Mouse (Mus musculus): Measurements from ENCODE around the gene Mms19. TPM values are rescaled to one million over a fixed set of nuclear protein-coding genes. Genes with fewer than 3 reads are reported as not detected.

Gene Mms19
- total RNA-seq, 1 experiment, result 59.6 TPM

DNA sequence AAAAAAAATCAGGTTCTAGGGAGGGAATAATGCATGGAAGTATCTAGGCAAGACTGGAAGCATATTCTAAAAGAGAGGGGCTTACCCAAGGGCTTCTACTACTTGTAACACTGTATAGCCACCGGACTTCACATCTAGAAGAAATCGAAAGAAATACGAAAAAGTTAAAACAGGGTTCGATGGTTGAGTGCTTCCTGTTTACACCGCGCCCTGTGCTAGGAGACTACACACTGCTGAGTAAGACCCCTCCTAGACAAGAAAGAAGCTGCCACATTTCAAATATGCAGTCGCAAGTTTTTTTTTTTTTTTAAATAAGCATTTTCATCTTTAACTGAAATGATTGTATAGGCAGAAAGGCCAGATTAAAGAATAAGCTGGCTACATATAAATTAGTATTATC is 11.3 kb downstream of the Mms19 start:
- H3K4me3 ChIP-seq (ENCODE audit: insufficient read depth in 1 of 2, low read depth in 1 of 2, low read length in 2 of 2, poor library complexity in 1 of 2, severe bottlenecking in 1 of 2), result no peak overlapping the region
- H3K9me3 ChIP-seq (ENCODE audit: control insufficient read depth, insufficient read depth, low read depth, low read length), result no peaks in the 10 kb centered on the region
- H3K9ac ChIP-seq (ENCODE audit: insufficient read depth, low read depth, low read length, poor library complexity, severe bottlenecking), result no peak overlapping the region
- TF ChIP-seq HCFC1 (IDR thresholded peaks at IDR 0.05; ENCODE audit: borderline replicate concordance, insufficient read depth, low read length), result no peak
- no peak for TF ChIP-seq ZC3H11A (IDR thresholded peaks at IDR 0.05; ENCODE audit: borderline replicate concordance, low read depth, low read length)
- no peak for TF ChIP-seq ZNF384 (IDR thresholded peaks at IDR 0.05; ENCODE audit: low read depth, low read length)
- TF ChIP-seq MAFK (IDR thresholded peaks at IDR 0.05; ENCODE audit: insufficient read depth, low read depth, low read length), result no peak
- no peak for TF ChIP-seq CHD2 (IDR thresholded peaks at IDR 0.05; ENCODE audit: low read depth, low read length)
- no peak for DNase-seq (ENCODE audit: low read depth, low spot score)
- peaks cover 0 to 4% of the 10 kb centered on the region in 2 experiments; a peak in 1 of 4 replicates for H3K4me1 ChIP-seq (ENCODE audit: control insufficient read depth in 2 of 2, insufficient read depth in 2 of 2, low read length in 2 of 2, poor library complexity in 1 of 2)
- H3K27ac ChIP-seq (ENCODE audit: insufficient read depth, low read depth, low read length, poor library complexity, severe bottlenecking), result no peak overlapping the region
- peaks cover 25% of the 10 kb centered on the region for H3K36me3 ChIP-seq (ENCODE audit: control insufficient read depth, insufficient read depth, low read length, poor library complexity, severe bottlenecking)
- in situ Hi-C loops (cut with MboI; ENCODE audit: low sequenced_read_pairs in 2 of 2, unreplicated experiment in 2 of 2), result no loop called here

DNA sequence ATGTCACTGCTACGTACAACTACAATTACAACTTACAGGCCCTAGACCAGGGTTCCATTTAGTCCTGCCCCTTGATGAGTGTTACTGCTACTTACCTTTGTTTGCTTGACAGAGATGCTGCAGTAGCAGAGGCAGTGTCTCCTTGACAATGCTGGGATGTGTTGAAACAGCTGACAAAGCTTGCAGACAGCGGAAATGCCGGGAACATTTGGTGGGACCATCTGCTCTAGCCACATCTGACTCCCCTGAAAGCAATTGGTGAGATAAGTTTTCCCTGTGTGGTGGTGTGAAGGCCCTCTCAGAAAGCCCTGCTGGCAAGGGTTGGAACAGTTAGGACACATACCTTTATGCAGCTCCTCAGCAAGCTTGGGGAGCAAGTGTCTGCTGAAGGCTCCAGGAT is 27.4 kb downstream of the Mms19 start:
- H3K4me3 ChIP-seq (ENCODE audit: insufficient read depth in 1 of 2, low read depth in 1 of 2, low read length in 2 of 2, poor library complexity in 1 of 2, severe bottlenecking in 1 of 2), result no peak overlapping the region
- TF ChIP-seq MAFK (IDR thresholded peaks at IDR 0.05; ENCODE audit: insufficient read depth, low read depth, low read length) (no peak), ZNF384 (IDR thresholded peaks at IDR 0.05; ENCODE audit: low read depth, low read length) (no peak), HCFC1 (IDR thresholded peaks at IDR 0.05; ENCODE audit: borderline replicate concordance, insufficient read depth, low read length) (no peak), CHD2 (IDR thresholded peaks at IDR 0.05; ENCODE audit: low read depth, low read length) (no peak), ZC3H11A (IDR thresholded peaks at IDR 0.05; ENCODE audit: borderline replicate concordance, low read depth, low read length) (no peak)
- H3K27ac ChIP-seq (ENCODE audit: insufficient read depth, low read depth, low read length, poor library complexity, severe bottlenecking), result no peak overlapping the region
- no peaks in the 10 kb centered on the region for H3K4me1 ChIP-seq (ENCODE audit: control insufficient read depth in 2 of 2, insufficient read depth in 2 of 2, low read length in 2 of 2, poor library complexity in 1 of 2)
- H3K9me3 ChIP-seq (ENCODE audit: control insufficient read depth, insufficient read depth, low read depth, low read length), result no peaks in the 10 kb centered on the region
- no peak for DNase-seq (ENCODE audit: low read depth, low spot score)
- peaks cover 68% of the 10 kb centered on the region for H3K36me3 ChIP-seq (ENCODE audit: control insufficient read depth, insufficient read depth, low read length, poor library complexity, severe bottlenecking)
- H3K9ac ChIP-seq (ENCODE audit: insufficient read depth, low read depth, low read length, poor library complexity, severe bottlenecking), result no peak overlapping the region
- in situ Hi-C loops (cut with MboI; ENCODE audit: low sequenced_read_pairs in 2 of 2, unreplicated experiment in 2 of 2), result no loop called here

DNA sequence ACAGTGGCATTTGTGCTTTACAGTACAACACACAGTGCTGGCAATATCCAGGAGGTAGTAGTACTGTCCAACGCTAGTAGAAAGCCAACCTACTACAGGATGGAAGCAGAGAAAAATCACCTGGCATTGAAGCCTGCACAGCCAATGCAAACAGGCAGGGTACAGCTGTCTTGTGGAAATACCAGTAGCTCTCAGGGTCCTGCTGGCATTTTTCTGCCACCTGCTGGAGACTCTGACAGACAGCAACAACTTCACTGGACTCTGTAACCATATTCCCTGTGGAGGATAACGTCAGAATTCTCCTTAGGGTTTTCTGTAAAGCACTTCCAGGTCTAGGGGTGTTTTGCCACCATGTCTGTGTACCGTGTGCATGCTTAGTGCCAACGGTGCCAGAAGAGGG is 28.7 kb downstream of the Mms19 start:
- in situ Hi-C loops (cut with MboI; ENCODE audit: low sequenced_read_pairs in 2 of 2, unreplicated experiment in 2 of 2), result no loop called here
- Histone ChIP-seq H3K9ac (ENCODE audit: insufficient read depth, low read depth, low read length, poor library complexity, severe bottlenecking) (no peak overlapping the region), H3K4me1 (ENCODE audit: control insufficient read depth in 2 of 2, insufficient read depth in 2 of 2, low read length in 2 of 2, poor library complexity in 1 of 2) (no peaks in the 10 kb centered on the region), H3K9me3 (ENCODE audit: control insufficient read depth, insufficient read depth, low read depth, low read length) (no peaks in the 10 kb centered on the region), H3K27ac (ENCODE audit: insufficient read depth, low read depth, low read length, poor library complexity, severe bottlenecking) (no peak overlapping the region), H3K36me3 (ENCODE audit: control insufficient read depth, insufficient read depth, low read length, poor library complexity, severe bottlenecking) (peaks cover 73% of the 10 kb centered on the region), H3K4me3 (ENCODE audit: insufficient read depth in 1 of 2, low read depth in 1 of 2, low read length in 2 of 2, poor library complexity in 1 of 2, severe bottlenecking in 1 of 2) (no peak overlapping the region)
- no peak for DNase-seq (ENCODE audit: low read depth, low spot score)
- TF ChIP-seq ZNF384 (IDR thresholded peaks at IDR 0.05; ENCODE audit: low read depth, low read length) (no peak), HCFC1 (IDR thresholded peaks at IDR 0.05; ENCODE audit: borderline replicate concordance, insufficient read depth, low read length) (no peak), ZC3H11A (IDR thresholded peaks at IDR 0.05; ENCODE audit: borderline replicate concordance, low read depth, low read length) (no peak), CHD2 (IDR thresholded peaks at IDR 0.05; ENCODE audit: low read depth, low read length) (no peak), MAFK (IDR thresholded peaks at IDR 0.05; ENCODE audit: insufficient read depth, low read depth, low read length) (no peak)

DNA sequence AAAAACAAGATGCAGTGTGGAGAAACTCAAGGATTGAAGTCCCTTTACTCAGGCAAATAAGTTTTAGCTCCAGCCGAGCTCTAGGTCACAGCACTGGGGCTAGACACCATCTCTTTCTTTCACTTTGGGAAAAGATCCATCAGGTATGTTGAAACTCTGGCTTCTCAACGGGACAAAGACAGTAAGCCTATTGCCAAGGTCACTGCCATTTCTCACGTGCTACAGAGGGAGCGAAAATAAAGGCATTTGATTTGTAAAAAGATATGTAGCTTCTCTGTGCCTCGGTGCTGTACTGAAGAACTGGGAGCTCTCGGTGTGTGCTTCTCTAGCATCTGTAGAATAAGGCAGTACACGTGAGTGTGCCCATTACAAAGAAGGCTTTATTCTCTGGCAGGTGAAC is 37.1 kb downstream of the Mms19 start:
- Histone ChIP-seq H3K4me3 (ENCODE audit: insufficient read depth in 1 of 2, low read depth in 1 of 2, low read length in 2 of 2, poor library complexity in 1 of 2, severe bottlenecking in 1 of 2) (no peak overlapping the region), H3K9me3 (ENCODE audit: control insufficient read depth, insufficient read depth, low read depth, low read length) (no peaks in the 10 kb centered on the region; the same call in 1 of the 2 replicates), H3K27ac (ENCODE audit: insufficient read depth, low read depth, low read length, poor library complexity, severe bottlenecking) (no peak overlapping the region), H3K36me3 (ENCODE audit: control insufficient read depth, insufficient read depth, low read length, poor library complexity, severe bottlenecking) (peaks cover 71% of the 10 kb centered on the region), H3K9ac (ENCODE audit: insufficient read depth, low read depth, low read length, poor library complexity, severe bottlenecking) (no peak overlapping the region), H3K4me1 (ENCODE audit: control insufficient read depth in 2 of 2, insufficient read depth in 2 of 2, low read length in 2 of 2, poor library complexity in 1 of 2) (no peaks in the 10 kb centered on the region)
- in situ Hi-C loops (cut with MboI; ENCODE audit: low sequenced_read_pairs in 2 of 2, unreplicated experiment in 2 of 2), result no loop called here
- no peak for DNase-seq (ENCODE audit: low read depth, low spot score)
- no peak for TF ChIP-seq CHD2 (IDR thresholded peaks at IDR 0.05; ENCODE audit: low read depth, low read length)
- TF ChIP-seq ZNF384 (IDR thresholded peaks at IDR 0.05; ENCODE audit: low read depth, low read length), result no peak

DNA sequence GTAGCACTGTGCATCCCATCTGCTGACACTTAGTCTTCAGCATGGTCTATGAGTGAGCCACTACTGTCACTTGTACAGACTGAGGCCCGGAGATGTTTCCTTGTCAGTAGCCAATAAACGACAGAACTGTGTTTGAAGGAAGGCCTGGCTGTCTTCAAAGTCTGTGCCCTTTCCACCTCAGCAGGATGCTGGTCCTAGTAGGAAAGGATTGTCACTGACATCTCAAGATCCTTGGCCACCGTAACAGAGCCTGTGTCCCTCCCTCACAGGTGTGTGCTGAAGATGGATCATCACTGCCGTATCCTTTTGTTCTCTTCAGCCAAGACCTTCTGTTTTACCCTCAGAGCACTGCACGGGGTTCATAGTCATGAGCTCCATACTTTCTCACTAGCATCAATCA is 42.4 kb downstream of the Mms19 start:
- TF ChIP-seq MAFK (IDR thresholded peaks at IDR 0.05; ENCODE audit: insufficient read depth, low read depth, low read length) (no peak), HCFC1 (IDR thresholded peaks at IDR 0.05; ENCODE audit: borderline replicate concordance, insufficient read depth, low read length) (no peak), ZC3H11A (IDR thresholded peaks at IDR 0.05; ENCODE audit: borderline replicate concordance, low read depth, low read length) (no peak), CHD2 (IDR thresholded peaks at IDR 0.05; ENCODE audit: low read depth, low read length) (no peak), ZNF384 (IDR thresholded peaks at IDR 0.05; ENCODE audit: low read depth, low read length) (no peak)
- Histone ChIP-seq H3K9me3 (ENCODE audit: control insufficient read depth, insufficient read depth, low read depth, low read length) (no peaks in the 10 kb centered on the region), H3K4me1 (ENCODE audit: control insufficient read depth in 2 of 2, insufficient read depth in 2 of 2, low read length in 2 of 2, poor library complexity in 1 of 2) (0 out of 4 replicates have a peak, but pooled peaks cover 0 to 4% of the 10 kb centered on the region in 2 experiments), H3K36me3 (ENCODE audit: control insufficient read depth, insufficient read depth, low read length, poor library complexity, severe bottlenecking) (peaks cover 38% of the 10 kb centered on the region), H3K4me3 (ENCODE audit: insufficient read depth in 1 of 2, low read depth in 1 of 2, low read length in 2 of 2, poor library complexity in 1 of 2, severe bottlenecking in 1 of 2) (no peak overlapping the region), H3K9ac (ENCODE audit: insufficient read depth, low read depth, low read length, poor library complexity, severe bottlenecking) (no peak overlapping the region), H3K27ac (ENCODE audit: insufficient read depth, low read depth, low read length, poor library complexity, severe bottlenecking) (no peak overlapping the region)
- no peak for DNase-seq (ENCODE audit: low read depth, low spot score)
- in situ Hi-C loops (cut with MboI; ENCODE audit: low sequenced_read_pairs in 2 of 2, unreplicated experiment in 2 of 2), result no loop called here
